Mouse (Mus musculus) heart, adult 2 months (tissue): ENCODE results near the gene Tlcd1. TPM values are rescaled to one million over a fixed set of nuclear protein-coding genes. Genes with fewer than 3 reads are reported as not detected.

Experiments used
- DNase-seq, 2 experiments: peaks; one replicate each; pipeline ENCODE4 v3.0.0; 2021
- H3K27ac ChIP-seq: fragments of 200-600 bp; 2 replicates; pipeline ENCODE4 v1.8.1; 2022
- H3K27me3 ChIP-seq: fragments of 200-500 bp; 2 replicates; pipeline ENCODE4 v1.6.1; 2012; ENCODE audit warnings: mild to moderate bottlenecking, low read length, inconsistent platforms, mixed read lengths; ENCODE audit not compliant: control insufficient read depth, insufficient read depth
- H3K36me3 ChIP-seq: fragments of 200-500 bp; 2 replicates; pipeline ENCODE4 v1.6.1; 2012; ENCODE audit warnings: low read length, inconsistent platforms; ENCODE audit not compliant: control insufficient read depth, insufficient read depth
- H3K4me1 ChIP-seq: fragments of 200-500 bp; 2 replicates; pipeline ENCODE4 v1.6.1; 2011; ENCODE audit warnings: low read length; ENCODE audit not compliant: control insufficient read depth, insufficient read depth
- H3K4me3 ChIP-seq: fragments of 200-600 bp; 2 replicates; pipeline ENCODE4 v1.8.1; 2022
- H3K79me2 ChIP-seq: fragments of 200-500 bp; replicated peaks from 2 replicates; pipeline ENCODE4 v1.6.1; 2012; ENCODE audit warnings: mild to moderate bottlenecking, inconsistent platforms, low read length, moderate library complexity, mixed read lengths; ENCODE audit not compliant: control insufficient read depth, insufficient read depth
- H3K9ac ChIP-seq: fragments of 200-500 bp; 2 replicates; pipeline ENCODE4 v1.6.1; 2012; ENCODE audit warnings: low read depth, mild to moderate bottlenecking, control low read depth, inconsistent platforms, low read length, mixed read lengths
- CTCF ChIP-seq: fragments of 200-600 bp; IDR thresholded peaks from 2 replicates; pipeline ENCODE4 v1.8.1; 2022; ENCODE audit warnings: antibody characterized with exemption, mild to moderate bottlenecking, moderate library complexity
- EP300 ChIP-seq: fragments of 200-500 bp; IDR thresholded peaks from 2 replicates; pipeline ENCODE4 v1.6.1; 2011; ENCODE audit warnings: low read depth, low read length, control low read depth; ENCODE audit not compliant: insufficient read depth
- POLR2A ChIP-seq: fragments of 200-500 bp; IDR thresholded peaks from 2 replicates; pipeline ENCODE4 v1.6.1; 2011; ENCODE audit warnings: mild to moderate bottlenecking, low read depth, low read length, control low read depth; ENCODE audit not compliant: insufficient read depth
- WGBS: fragments of 180-500 bp; shearing (Covaris S2); methylation state at CpG from one replicate; pipeline ENCODE4 v1.1.7; 2018; 5-methylcytosine and 5-hydroxymethylcytosine counted together
- intact Hi-C: fragments of 180-260 bp; cut with DNase I; formaldehyde crosslinking; loops from one replicate; pipeline ENCODE4 v1.15.1; 2025
- microRNA-seq, 2 experiments: library from miRNA; unstranded; fragments of <30 nt; microRNA quantifications; one replicate each; pipeline ENCODE4 v1.2.0; 2021
- polyA plus RNA-seq: library from polyadenylated mRNA; depleted of rRNA; stranded (reverse); fragments of >200 nt; gene quantifications from 2 replicates; pipeline ENCODE4 v1.2.3, GENCODE M21; 2012; rRNA removed
- total RNA-seq, 2 experiments: library from RNA; stranded (reverse); gene quantifications; 2 replicates each; pipeline ENCODE4 v1.2.3; 2021

The Tlcd1 gene
- total and polyA plus RNA-seq, 3 experiments: 5.4 to 17.3 (median 5.7) TPM

- Histone ChIP-seq H3K27me3 (no peaks in the 10 kb centered on the region), H3K79me2 (no peaks in the 10 kb centered on the region), H3K9ac (no peak overlapping the region), H3K36me3 (no peaks in the 10 kb centered on the region), H3K4me1 (no peaks in the 10 kb centered on the region), H3K27ac (no peak overlapping the region), H3K4me3 (no peak overlapping the region)
- intact Hi-C loops: no loop called here
- WGBS: 90% methylated on average over 11 of the region's 11 CpGs
- TF ChIP-seq EP300 (no peak), POLR2A (no peak), CTCF (no peak)
- DNase-seq: no peak
Observed at GRCm38 (mm10) chr11:78215709-78216317, 39.3 kb downstream of the Tlcd1 start.

- intact Hi-C loops: loop anchor here (10.0 kb wide), 1 partner anchor 61 kb away; no protein-coding TSS in a partner anchor
- no peaks in the 10 kb centered on the region for H3K27me3 ChIP-seq
- TF ChIP-seq EP300: no peak
- TF ChIP-seq CTCF: no peak
- TF ChIP-seq POLR2A: no peak
- H3K4me3 ChIP-seq: no peak overlapping the region
- WGBS: 75% methylated on average over 4 of the region's 4 CpGs
- H3K79me2 ChIP-seq: no peaks in the 10 kb centered on the region
- H3K9ac ChIP-seq: no peak overlapping the region
- H3K4me1 ChIP-seq: no peaks in the 10 kb centered on the region
- H3K27ac ChIP-seq: no peak overlapping the region
- no peak for DNase-seq
- H3K36me3 ChIP-seq: no peaks in the 10 kb centered on the region; the same call in 1 of the 2 replicates
Observed at GRCm38 (mm10) chr11:78223586-78223985, 47.1 kb downstream of the Tlcd1 start.

Small RNA genes within 50 kb of the gene (microRNA-seq; reads per million reads assigned to microRNA genes)
- 0.77 to 1.1 reads per million in 2 experiments for gene Mir7653

Other genes with a start within 250 kb of the Tlcd1 start
- gene Sez6, start 245.9 kb upstream of the Tlcd1 start, total RNA-seq: under 1 TPM; 0.68 to 0.80 TPM
- 0.59 and 0.70 TPM in 2 replicates for gene Sez6, start 245.9 kb upstream of the Tlcd1 start, polyA plus RNA-seq
- 10 to 100 TPM; 23.6 to 30.5 TPM for gene Phf12, start 194.0 kb upstream of the Tlcd1 start, total RNA-seq
- gene Phf12, start 194.0 kb upstream of the Tlcd1 start, polyA plus RNA-seq: 22.3 and 25.3 TPM in 2 replicates
- gene Dhrs13, start 144.4 kb upstream of the Tlcd1 start, total RNA-seq: 1 to 10 TPM; 4.0 to 4.8 TPM
- gene Dhrs13, start 144.4 kb upstream of the Tlcd1 start, polyA plus RNA-seq: 3.5 and 4.7 TPM in 2 replicates
- 10 to 100 TPM; 51.7 to 59.9 TPM for gene Flot2, start 138.8 kb upstream of the Tlcd1 start, total RNA-seq
- 118 and 172 TPM in 2 replicates for gene Flot2, start 138.8 kb upstream of the Tlcd1 start, polyA plus RNA-seq
- 10 to 100 TPM; 25.0 to 28.2 TPM for gene Eral1, start 96.3 kb upstream of the Tlcd1 start, total RNA-seq
- gene Eral1, start 96.3 kb upstream of the Tlcd1 start, polyA plus RNA-seq: 34.9 and 42.4 TPM in 2 replicates
- 10 to 100 TPM; 10.4 to 11.4 TPM for gene Fam222b, start 82.1 kb upstream of the Tlcd1 start, total RNA-seq
- gene Fam222b, start 82.1 kb upstream of the Tlcd1 start, polyA plus RNA-seq: 11.9 and 12.6 TPM in 2 replicates
- gene Traf4, start 11.1 kb upstream of the Tlcd1 start, total RNA-seq: 1 to 10 TPM; 3.7 to 6.0 TPM
- 11.2 and 13.4 TPM in 2 replicates for gene Traf4, start 11.1 kb upstream of the Tlcd1 start, polyA plus RNA-seq
- gene Nek8, start within 50 bp of the Tlcd1 start, total RNA-seq: 1 to 10 TPM; 1.6 to 2.5 TPM
- 7.0 and 7.6 TPM in 2 replicates for gene Nek8, start within 50 bp of the Tlcd1 start, polyA plus RNA-seq
- gene Rpl23a, start 6.9 kb downstream of the Tlcd1 start, total RNA-seq: 100 to 1,000 TPM; 801 to 911 TPM
- gene Rpl23a, start 6.9 kb downstream of the Tlcd1 start, polyA plus RNA-seq: 155 and 253 TPM in 2 replicates
- 1 to 10 TPM; 8.2 to 9.8 TPM for gene Rab34, start 11.7 kb downstream of the Tlcd1 start, total RNA-seq
- gene Rab34, start 11.7 kb downstream of the Tlcd1 start, polyA plus RNA-seq: 17.2 and 17.5 TPM in 2 replicates
- under 1 TPM; 0.70 to 0.75 TPM for gene Proca1, start 16.7 kb downstream of the Tlcd1 start, total RNA-seq
- 0.26 and 0.80 TPM in 2 replicates for gene Proca1, start 16.7 kb downstream of the Tlcd1 start, polyA plus RNA-seq
- gene Sdf2, start 69.0 kb downstream of the Tlcd1 start, total RNA-seq: 10 to 100 TPM; 46.5 to 52.5 TPM
- 71.9 and 91.9 TPM in 2 replicates for gene Sdf2, start 69.0 kb downstream of the Tlcd1 start, polyA plus RNA-seq
- gene Supt6, start 69.3 kb downstream of the Tlcd1 start, total RNA-seq: 10 to 100 TPM; 29.5 to 32.1 TPM
- gene Supt6, start 69.3 kb downstream of the Tlcd1 start, polyA plus RNA-seq: 12.2 and 13.1 TPM in 2 replicates
- 100 to 1,000 TPM; 173 to 209 TPM for gene 2610507B11Rik, start 85.0 kb downstream of the Tlcd1 start, total RNA-seq
- 74.7 and 141 TPM in 2 replicates for gene 2610507B11Rik, start 85.0 kb downstream of the Tlcd1 start, polyA plus RNA-seq
- under 1 TPM; 0.65 to 0.75 TPM for gene BC030499, start 114.1 kb downstream of the Tlcd1 start, total RNA-seq
- gene BC030499, start 114.1 kb downstream of the Tlcd1 start, polyA plus RNA-seq: 0.37 and 0.88 TPM in 2 replicates
- under 1 TPM; 0.27 to 0.42 TPM for gene Spag5, start 124.8 kb downstream of the Tlcd1 start, total RNA-seq
- 0.64 and 0.94 TPM in 2 replicates for gene Spag5, start 124.8 kb downstream of the Tlcd1 start, polyA plus RNA-seq
- gene Aldoc, start 146.3 kb downstream of the Tlcd1 start, total RNA-seq: under 1 TPM; 0.73 to 0.80 TPM
- gene Aldoc, start 146.3 kb downstream of the Tlcd1 start, polyA plus RNA-seq: 0.45 and 0.56 TPM in 2 replicates
- gene Pigs, start 151.7 kb downstream of the Tlcd1 start, total RNA-seq: 10 to 100 TPM; 20.7 to 25.4 TPM
- 39.7 and 47.1 TPM in 2 replicates for gene Pigs, start 151.7 kb downstream of the Tlcd1 start, polyA plus RNA-seq
- gene Unc119, start 166.8 kb downstream of the Tlcd1 start, total RNA-seq: 1 to 10 TPM; 4.6 to 4.9 TPM
- 16.8 and 17.8 TPM in 2 replicates for gene Unc119, start 166.8 kb downstream of the Tlcd1 start, polyA plus RNA-seq
- gene Foxn1, start 209.8 kb downstream of the Tlcd1 start, total RNA-seq: not detected
- not detected in 2 replicates for gene Foxn1, start 209.8 kb downstream of the Tlcd1 start, polyA plus RNA-seq
- gene Slc13a2, start 245.5 kb downstream of the Tlcd1 start, total RNA-seq: not detected
- gene Slc13a2, start 245.5 kb downstream of the Tlcd1 start, polyA plus RNA-seq: 0.23 TPM in 1 of 2 replicates, not detected in the other